Mouse (Mus musculus): ENCODE measurements at regions not wholly inside any gene's neighbourhood (a gene's known extent, or its start where the extent isn't known, plus 50 kb on each side); places are given as distances from the start of the nearest gene placed in this dataset.

GRCm38 (mm10) chr8:112411213-112411612 is 158.6 kb upstream of the Cntnap4 start:
- TF ChIP-seq CTCF (IDR thresholded peaks at IDR 0.05; ENCODE audit: control insufficient read depth, insufficient read depth, insufficient read length) (peak; percentile 11), CEBPB (IDR thresholded peaks at IDR 0.05; ENCODE audit: low read depth) (no peak), USF1 (IDR thresholded peaks at IDR 0.05; ENCODE audit: low read depth) (no peak)
